Mouse (Mus musculus) forebrain, embryonic 16.5 days (tissue): ENCODE measurements around the gene Cep55. TPM values are rescaled to one million over a fixed set of nuclear protein-coding genes. Genes with fewer than 3 reads are reported as not detected.

Experiments
- ATAC-seq: fragments of 200-750 bp; cut with Nextera tagmentation; 2 replicates; pipeline ENCODE4 v1.8.0; 2017; ENCODE audit warnings: mild to moderate bottlenecking, moderate library complexity
- H3K27ac ChIP-seq: fragments of 300-500 bp; sonication (generic); 2 replicates; pipeline ENCODE4 v1.5.1; 2014; ENCODE audit warnings: low read length, control low read depth
- H3K27me3 ChIP-seq: fragments of 300-500 bp; sonication (generic); replicated peaks from 2 replicates; pipeline ENCODE4 v1.6.1; 2014; ENCODE audit warnings: low read length; ENCODE audit not compliant: control insufficient read depth, insufficient read depth
- H3K36me3 ChIP-seq: fragments of 300-500 bp; sonication (generic); 2 replicates; pipeline ENCODE4 v1.6.1; 2014; ENCODE audit not compliant: control insufficient read depth, insufficient read depth
- H3K4me1 ChIP-seq: fragments of 300-500 bp; sonication (generic); replicated peaks from 2 replicates; pipeline ENCODE4 v1.6.1; 2014; ENCODE audit warnings: low read length; ENCODE audit not compliant: control insufficient read depth, insufficient read depth
- H3K4me2 ChIP-seq: fragments of 300-500 bp; sonication (generic); 2 replicates; pipeline ENCODE4 v1.6.1; 2014; ENCODE audit warnings: mild to moderate bottlenecking, low read length, control low read depth
- H3K4me3 ChIP-seq: fragments of 300-500 bp; sonication (generic); replicated peaks from 2 replicates; pipeline ENCODE4 v1.5.1; 2014; ENCODE audit warnings: mild to moderate bottlenecking, low read length, control low read depth
- H3K9ac ChIP-seq: fragments of 300-500 bp; sonication (generic); replicated peaks from 2 replicates; pipeline ENCODE4 v1.6.1; 2014; ENCODE audit warnings: low read depth, low read length, control low read depth
- H3K9me3 ChIP-seq: fragments of 300-500 bp; sonication (generic); 2 replicates; pipeline ENCODE4 v1.6.1; 2016; ENCODE audit warnings: low read length; ENCODE audit not compliant: control insufficient read depth
- whole genome bisulfite sequencing: fragments of 180-500 bp; shearing (Covaris S2); extraction: QIAGEN DNeasy Blood & Tissue Kit; methylation state at CpG from one replicate; pipeline ENCODE4 v1.1.7; 2014; 5-methylcytosine and 5-hydroxymethylcytosine counted together
- polyA plus RNA-seq: library from polyadenylated mRNA; unstranded; fragments of >200 nt; fragmentation: Nextera tagmentation; extraction: Ambion mirVana; gene quantifications from 2 replicates; pipeline ENCODE4 v1.2.1, GENCODE M21; 2015

Cep55 gene
- polyA plus RNA-seq, 1 experiment from 2014 or later: 12.2 TPM

DNA sequence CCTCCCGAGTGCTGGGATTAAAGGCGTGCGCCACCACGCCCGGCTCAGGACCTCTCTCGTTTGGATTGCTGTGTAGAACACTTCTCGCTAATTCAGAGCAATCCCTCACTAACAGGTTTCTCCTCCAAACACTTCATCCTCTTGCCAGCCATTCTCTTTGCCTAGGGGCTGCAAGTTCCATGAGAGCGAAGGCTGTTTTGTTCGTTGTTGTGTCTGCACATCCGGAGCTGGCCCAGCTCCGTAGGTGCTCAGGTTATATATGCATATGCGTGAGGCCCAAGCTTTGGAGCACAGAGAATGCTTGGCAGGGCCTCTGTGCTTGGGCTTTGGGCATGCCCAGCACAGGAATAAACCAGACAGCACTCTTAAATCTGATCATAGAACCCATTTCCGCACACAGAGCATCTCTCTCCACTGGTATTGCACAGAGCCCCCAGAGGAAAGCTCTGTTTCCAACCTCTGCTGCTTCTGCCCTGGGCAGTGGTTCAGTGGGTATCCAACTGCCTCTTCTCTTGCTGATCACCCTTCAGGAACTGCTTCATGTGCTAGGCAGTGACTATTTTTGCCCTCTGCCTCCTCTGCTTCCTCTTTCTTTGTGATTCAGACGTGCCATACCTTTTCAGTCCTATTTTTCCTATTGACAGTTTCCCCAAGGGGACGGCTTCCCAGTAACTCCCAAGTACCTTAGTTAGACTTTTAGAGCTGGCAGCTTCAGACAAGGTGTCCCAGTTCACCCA, 54.9 kb downstream of the Cep55 start:
- Histone ChIP-seq H3K27ac (no peak overlapping the region), H3K4me1 (no peaks in the 10 kb centered on the region), H3K9me3 (no peaks in the 10 kb centered on the region), H3K36me3 (no peaks in the 10 kb centered on the region), H3K4me2 (no peak overlapping the region), H3K4me3 (no peak overlapping the region), H3K9ac (no peak overlapping the region), H3K27me3 (no peaks in the 10 kb centered on the region)
- 94% methylated on average over 15 of the region's 15 CpGs for WGBS
- no peak for ATAC-seq

DNA sequence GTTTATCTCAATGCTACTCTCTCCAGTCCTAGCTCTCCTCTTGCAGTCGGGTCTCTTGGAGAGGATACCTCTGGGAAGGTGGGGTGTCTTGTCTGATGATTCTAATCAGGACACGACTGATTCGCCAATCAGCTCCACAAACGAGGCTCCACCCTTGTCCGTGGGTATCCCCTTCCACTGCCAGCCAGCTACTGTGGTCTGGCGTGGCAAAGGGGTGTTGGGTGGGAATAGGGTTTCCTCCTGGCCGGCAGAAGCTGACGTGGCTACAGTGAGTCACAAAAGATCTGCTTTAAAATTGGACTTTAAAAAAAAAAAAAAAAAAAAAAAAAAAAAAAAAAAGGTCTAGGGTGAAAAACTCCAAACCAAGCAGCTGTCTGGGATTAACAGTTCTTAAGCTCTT, 56.2 kb downstream of the Cep55 start:
- no peak overlapping the region for H3K4me3 ChIP-seq
- no peaks in the 10 kb centered on the region for H3K27me3 ChIP-seq
- WGBS: 83% methylated on average over 8 of the region's 8 CpGs
- H3K9me3 ChIP-seq: no peaks in the 10 kb centered on the region
- no peaks in the 10 kb centered on the region for H3K4me1 ChIP-seq
- no peak overlapping the region for H3K27ac ChIP-seq
- H3K36me3 ChIP-seq: no peaks in the 10 kb centered on the region
- H3K9ac ChIP-seq: no peak overlapping the region
- no peak for ATAC-seq
- H3K4me2 ChIP-seq: no peak overlapping the region

DNA sequence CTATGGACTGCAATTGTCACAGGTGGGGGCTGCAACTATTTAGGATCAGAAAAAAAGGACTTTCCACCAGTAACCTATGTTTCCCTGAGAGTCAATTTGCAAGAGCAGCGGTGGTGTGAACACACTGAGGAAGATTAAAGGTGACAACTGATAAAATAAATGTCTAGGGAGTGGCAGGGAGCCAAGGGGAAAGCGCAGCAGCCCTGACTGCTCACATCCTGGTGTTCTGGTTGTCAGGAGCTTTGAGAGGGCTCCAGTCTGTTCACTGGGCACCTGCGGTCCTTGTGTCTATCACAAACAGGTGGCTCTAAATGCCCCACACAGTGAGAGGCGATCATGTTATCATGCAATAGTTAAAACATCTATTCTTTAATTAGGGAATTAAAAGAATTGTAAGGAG, 57.8 kb downstream of the Cep55 start:
- Histone ChIP-seq H3K4me3 (no peak overlapping the region), H3K36me3 (no peaks in the 10 kb centered on the region), H3K9me3 (no peaks in the 10 kb centered on the region), H3K27me3 (no peaks in the 10 kb centered on the region), H3K9ac (no peak overlapping the region), H3K4me2 (no peak overlapping the region), H3K27ac (no peak overlapping the region), H3K4me1 (no peaks in the 10 kb centered on the region)
- ATAC-seq: no peak
- 57% methylated on average over 4 of the region's 4 CpGs for WGBS

DNA sequence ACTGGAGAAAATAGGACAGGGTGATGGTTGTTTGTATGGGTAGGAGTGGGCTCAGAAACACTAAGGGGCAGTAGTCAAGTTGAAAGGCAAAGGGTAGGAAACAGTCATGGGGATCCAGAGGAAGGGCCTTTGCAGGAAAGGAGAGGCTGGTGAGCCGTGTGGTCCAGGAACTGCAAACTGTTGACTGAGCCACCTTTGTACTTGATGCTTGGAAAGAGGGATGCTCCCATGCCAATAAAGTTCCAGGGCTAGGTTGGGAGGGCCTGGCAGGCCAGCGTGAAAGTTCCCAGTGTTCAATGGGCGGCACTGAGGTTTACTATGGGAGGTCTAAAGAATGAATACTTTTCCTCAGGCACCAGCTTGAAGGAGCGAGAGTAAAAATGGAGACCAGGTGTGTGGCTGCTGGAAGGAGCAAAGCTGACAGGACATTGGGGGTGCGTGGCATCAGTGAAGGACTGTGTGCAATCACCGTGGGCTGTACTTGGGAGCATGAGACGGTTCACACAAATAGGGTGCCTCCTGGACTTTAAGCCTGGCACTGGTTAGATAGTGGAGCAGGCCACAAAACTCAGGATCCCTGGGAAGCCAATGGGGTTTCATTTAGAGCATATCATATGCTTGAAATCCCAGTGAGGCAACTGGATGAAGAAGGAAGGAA, 60.2 kb downstream of the Cep55 start:
- H3K36me3 ChIP-seq: no peaks in the 10 kb centered on the region

DNA sequence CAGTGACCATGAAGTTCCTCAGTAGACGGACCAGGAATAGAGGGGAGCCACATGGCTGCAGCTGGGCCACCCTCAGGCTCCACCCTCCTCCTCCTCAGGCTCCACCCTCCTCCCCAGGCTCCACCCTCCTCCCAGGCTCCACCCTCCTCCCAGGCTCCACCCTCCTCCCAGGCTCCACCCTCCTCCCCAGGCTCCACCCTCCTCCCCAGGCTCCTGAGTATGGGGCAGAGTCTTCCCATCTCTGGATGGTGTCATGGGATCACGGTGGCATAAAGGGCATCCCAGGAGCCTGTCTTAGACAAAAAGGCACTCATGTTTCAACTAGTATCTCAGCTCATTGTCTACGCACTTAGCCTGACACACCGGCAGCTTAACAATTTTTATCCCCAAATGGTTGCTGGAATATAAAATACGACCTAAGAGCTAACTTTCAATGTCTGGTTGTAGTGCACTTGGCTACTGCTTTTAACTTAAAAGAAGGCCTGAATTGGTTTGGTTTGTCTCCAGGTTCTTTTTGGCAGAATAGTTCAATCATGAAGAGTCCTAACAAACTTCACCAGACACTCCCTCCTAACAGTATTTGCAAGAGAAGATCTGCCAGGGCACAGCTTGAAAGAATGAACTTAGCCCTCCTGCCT, 65.4 kb downstream of the Cep55 start:
- Histone ChIP-seq H3K9ac (no peak overlapping the region), H3K9me3 (no peaks in the 10 kb centered on the region), H3K27ac (no peak overlapping the region), H3K36me3 (no peaks in the 10 kb centered on the region), H3K4me1 (peaks cover 10% of the 10 kb centered on the region), H3K27me3 (peaks cover 14% of the 10 kb centered on the region), H3K4me3 (no peak overlapping the region), H3K4me2 (no peak overlapping the region)
- no peak for ATAC-seq
- 81% methylated on average over 5 of the region's 5 CpGs for WGBS

More for the DNA sequence above, 60.2 kb downstream of the Cep55 start:
- Histone ChIP-seq H3K27ac (no peak overlapping the region), H3K4me3 (no peak overlapping the region), H3K27me3 (no peaks in the 10 kb centered on the region), H3K4me2 (no peak overlapping the region), H3K4me1 (no peaks in the 10 kb centered on the region), H3K9ac (no peak overlapping the region), H3K9me3 (no peaks in the 10 kb centered on the region)
- no peak for ATAC-seq
- WGBS: 94% methylated on average over 7 of the region's 7 CpGs

DNA sequence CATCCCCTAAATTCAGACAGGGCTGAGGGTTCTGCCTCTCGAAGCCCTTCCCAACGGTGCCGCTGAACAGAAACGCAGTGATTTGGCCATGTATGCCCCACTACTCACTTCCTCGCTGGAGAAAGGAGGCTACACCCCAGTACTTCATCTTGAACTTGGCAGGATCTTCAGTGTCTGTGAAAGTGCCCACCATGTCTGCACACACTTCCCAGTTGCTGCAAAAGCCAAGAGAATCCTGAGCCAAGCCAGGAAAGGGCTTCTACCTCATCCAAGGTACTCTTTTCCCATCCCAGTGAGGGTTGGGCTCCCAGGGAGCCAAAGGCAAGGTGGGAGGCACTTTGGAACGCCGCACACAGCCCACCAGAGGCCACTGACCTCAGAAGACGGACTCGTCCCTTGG, 69.1 kb downstream of the Cep55 start:
- H3K9ac ChIP-seq: peak overlapping the region; percentile 61; the same call in 1 of the 2 replicates
- no peak for ATAC-seq
- H3K4me3 ChIP-seq: peak overlapping the region; percentile 59
- no peaks in the 10 kb centered on the region for H3K9me3 ChIP-seq
- peaks cover 10% of the 10 kb centered on the region for H3K4me1 ChIP-seq
- H3K27me3 ChIP-seq: peaks cover 14% of the 10 kb centered on the region
- peak overlapping the region; percentile 83 for H3K4me2 ChIP-seq
- no peak overlapping the region for H3K27ac ChIP-seq
- H3K36me3 ChIP-seq: no peaks in the 10 kb centered on the region
- 22% methylated on average over 9 of the region's 9 CpGs for WGBS

Other genes with a start within 250 kb of the Cep55 start
- 1.5 and 2.0 TPM in 2 replicates for gene Myof, start 11.4 kb upstream of the Cep55 start, polyA plus RNA-seq
- gene Ffar4, start 42.1 kb downstream of the Cep55 start, polyA plus RNA-seq: 0.17 TPM in 1 of 2 replicates, not detected in the other
- 1.1 and 1.3 TPM in 2 replicates for gene Rbp4, start 70.3 kb downstream of the Cep55 start, polyA plus RNA-seq
- 0.16 and 0.19 TPM in 2 replicates for gene Pde6c, start 77.8 kb downstream of the Cep55 start, polyA plus RNA-seq
- gene Fra10ac1, start 169.1 kb downstream of the Cep55 start, polyA plus RNA-seq: 54.7 and 56.8 TPM in 2 replicates
- 15.5 and 19.1 TPM in 2 replicates for gene Lgi1, start 209.5 kb downstream of the Cep55 start, polyA plus RNA-seq